Mouse (Mus musculus) midbrain, embryonic 14.5 days (tissue): ENCODE data around the gene Lcor. TPM values are rescaled to one million over a fixed set of nuclear protein-coding genes. Genes with fewer than 3 reads are reported as not detected.

Source experiments
- ATAC-seq: fragments of 200-750 bp; cut with Nextera tagmentation; 2 replicates; pipeline ENCODE4 v1.8.0; 2017; ENCODE audit warnings: moderate number of reproducible peaks, moderate library complexity; ENCODE audit not compliant: low FRiP score, low TSS enrichment
- DNase-seq: peaks from one replicate; pipeline ENCODE4 v3.0.0-alpha.2; 2015
- H3K27ac ChIP-seq: fragments of 300-500 bp; sonication (generic); replicated peaks from 2 replicates; pipeline ENCODE4 v1.5.1; 2014; ENCODE audit warnings: mild to moderate bottlenecking, low read depth, low read length, moderate library complexity
- H3K27me3 ChIP-seq: fragments of 300-500 bp; sonication (generic); 2 replicates; pipeline ENCODE4 v1.6.1; 2014; ENCODE audit warnings: low read length, control low read depth, mixed read lengths; ENCODE audit not compliant: control insufficient read depth, insufficient read depth
- H3K36me3 ChIP-seq: fragments of 300-500 bp; sonication (generic); 2 replicates; pipeline ENCODE4 v1.6.1; 2014; ENCODE audit warnings: low read length, control low read depth; ENCODE audit not compliant: control insufficient read depth, insufficient read depth
- H3K4me1 ChIP-seq: fragments of 300-500 bp; sonication (generic); 2 replicates; pipeline ENCODE4 v1.6.1; 2014; ENCODE audit warnings: mild to moderate bottlenecking, antibody characterized with exemption, low read length, control low read depth; ENCODE audit not compliant: control insufficient read depth, insufficient read depth
- H3K4me2 ChIP-seq: fragments of 300-500 bp; sonication (generic); 2 replicates; pipeline ENCODE4 v1.6.1; 2014; ENCODE audit warnings: mild to moderate bottlenecking, low read length, moderate library complexity
- H3K4me3 ChIP-seq: fragments of 300-500 bp; sonication (generic); replicated peaks from 2 replicates; pipeline ENCODE4 v1.5.1; 2014; ENCODE audit warnings: low read depth, low read length
- H3K9ac ChIP-seq: fragments of 300-500 bp; sonication (generic); replicated peaks from 2 replicates; pipeline ENCODE4 v1.6.1; 2014; ENCODE audit warnings: mild to moderate bottlenecking, low read length, moderate library complexity
- H3K9me3 ChIP-seq: fragments of 300-500 bp; sonication (generic); 2 replicates; pipeline ENCODE4 v1.6.1; 2016; ENCODE audit warnings: low read length, control low read depth, mixed read lengths; ENCODE audit not compliant: control insufficient read depth
- WGBS: fragments of 180-500 bp; shearing (Covaris S2); extraction: QIAGEN DNeasy Blood & Tissue Kit; methylation state at CpG from one replicate; pipeline ENCODE4 v1.1.7; 2014; 5-methylcytosine and 5-hydroxymethylcytosine counted together
- polyA plus RNA-seq: library from polyadenylated mRNA; unstranded; fragments of >200 nt; fragmentation: Nextera tagmentation; extraction: Ambion mirVana; gene quantifications from 2 replicates; pipeline ENCODE4 v1.2.1, GENCODE M21; 2014

Gene Lcor
- polyA plus RNA-seq, 1 experiment from 2014 or later: 24.3 TPM

GRCm38 (mm10) chr19:41445013-41445610 is 37.3 kb upstream of the Lcor start:
- Histone ChIP-seq H3K27ac (no peak overlapping the region), H3K9me3 (no peaks in the 10 kb centered on the region), H3K4me3 (no peak overlapping the region), H3K9ac (no peak overlapping the region), H3K36me3 (no peaks in the 10 kb centered on the region), H3K4me1 (0 out of 2 replicates have a peak, but pooled peaks cover 2% of the 10 kb centered on the region), H3K4me2 (no peak overlapping the region), H3K27me3 (peaks cover 4% of the 10 kb centered on the region; the same call in 1 of the 2 replicates)
- DNase-seq (no peak), ATAC-seq (no peak)
- 86% methylated on average over 10 of the region's 10 CpGs for WGBS

GRCm38 (mm10) chr19:41445723-41446122 is 36.7 kb upstream of the Lcor start:
- Histone ChIP-seq H3K9ac (no peak overlapping the region), H3K4me3 (no peak overlapping the region), H3K27me3 (peaks cover 4% of the 10 kb centered on the region; the same call in 1 of the 2 replicates), H3K27ac (no peak overlapping the region), H3K36me3 (no peaks in the 10 kb centered on the region), H3K9me3 (no peaks in the 10 kb centered on the region), H3K4me2 (no peak overlapping the region), H3K4me1 (0 out of 2 replicates have a peak, but pooled peaks cover 2% of the 10 kb centered on the region)
- WGBS: 81% methylated on average over 5 of the region's 5 CpGs
- DNase-seq: no peak
- ATAC-seq: no peak

DNA sequence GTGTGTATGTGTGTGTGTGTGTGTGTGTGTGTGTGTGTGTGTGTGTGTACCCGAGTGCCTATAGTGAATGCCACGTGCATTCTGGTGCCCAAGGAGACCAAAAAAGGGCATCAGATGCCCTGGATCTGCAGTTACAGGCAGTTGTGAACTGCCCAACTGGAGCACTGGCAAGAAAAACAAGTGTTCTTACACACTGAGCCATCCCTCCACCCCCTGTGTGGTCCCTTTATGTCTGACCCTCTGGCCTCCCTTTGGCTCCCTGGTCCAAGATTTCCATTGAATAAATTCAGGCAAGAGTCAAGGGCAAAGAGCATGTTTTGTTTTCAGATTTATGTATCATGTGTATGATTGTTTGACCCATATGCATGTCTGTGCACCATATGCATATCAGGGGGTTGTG is 35.3 kb upstream of the Lcor start:
- no peaks in the 10 kb centered on the region for H3K36me3 ChIP-seq

GRCm38 (mm10) chr19:41447760-41448159 is 34.7 kb upstream of the Lcor start:
- 79% methylated on average over 2 of the region's 2 CpGs for WGBS
- ATAC-seq (no peak), DNase-seq (no peak)
- Histone ChIP-seq H3K9ac (no peak overlapping the region), H3K4me3 (no peak overlapping the region), H3K9me3 (no peaks in the 10 kb centered on the region), H3K4me1 (no peaks in the 10 kb centered on the region), H3K4me2 (no peak overlapping the region), H3K36me3 (no peaks in the 10 kb centered on the region), H3K27ac (no peak overlapping the region), H3K27me3 (no peaks in the 10 kb centered on the region)

More for the DNA sequence above, 35.3 kb upstream of the Lcor start:
- H3K27me3 ChIP-seq: no peaks in the 10 kb centered on the region
- H3K27ac ChIP-seq: no peak overlapping the region
- 0 out of 2 replicates have a peak, but pooled peaks cover under 1% of the 10 kb centered on the region for H3K4me1 ChIP-seq
- no peak overlapping the region for H3K4me2 ChIP-seq
- DNase-seq (no peak), ATAC-seq (no peak)
- H3K9ac ChIP-seq: no peak overlapping the region
- no peak overlapping the region for H3K4me3 ChIP-seq
- WGBS: 87% methylated on average over 2 of the region's 2 CpGs
- no peaks in the 10 kb centered on the region for H3K9me3 ChIP-seq

DNA sequence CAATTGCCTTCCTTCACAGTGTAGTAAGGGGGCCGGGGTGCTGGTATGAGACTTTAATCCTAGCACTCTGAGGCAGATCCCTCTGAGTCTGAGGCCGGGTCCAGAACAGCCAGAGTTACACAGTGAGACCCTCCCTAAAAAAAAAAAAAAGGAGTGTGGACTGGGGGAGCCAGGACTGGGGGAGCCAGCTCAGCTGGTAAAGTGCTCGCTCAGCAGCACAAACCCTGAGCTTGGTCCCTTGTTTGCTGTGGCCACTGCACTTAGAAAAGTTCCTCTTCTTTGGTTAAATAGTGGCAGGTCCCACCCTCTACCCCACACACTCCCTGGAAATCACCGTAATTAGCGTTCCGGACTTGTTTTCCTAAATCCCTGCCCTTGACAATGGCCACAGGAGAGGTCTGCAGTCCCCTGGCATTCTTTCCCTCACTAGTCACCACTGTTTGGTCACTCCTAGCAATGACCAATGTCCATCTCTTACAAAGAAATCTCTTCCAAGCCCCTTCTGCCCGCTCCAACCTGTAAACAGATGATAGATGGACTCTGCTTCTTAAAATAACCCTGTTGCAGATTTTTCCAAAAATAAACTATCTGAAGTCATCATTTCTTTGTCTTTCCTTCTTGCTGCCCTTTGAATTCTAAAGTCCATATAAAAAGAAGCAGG is 32.9 kb upstream of the Lcor start:
- no peak overlapping the region for H3K4me3 ChIP-seq
- 68% methylated on average over 7 of the region's 7 CpGs for WGBS
- H3K4me2 ChIP-seq: no peak overlapping the region
- no peaks in the 10 kb centered on the region for H3K9me3 ChIP-seq
- H3K4me1 ChIP-seq: no peaks in the 10 kb centered on the region
- H3K27me3 ChIP-seq: no peaks in the 10 kb centered on the region
- ATAC-seq (no peak), DNase-seq (no peak)
- no peak overlapping the region for H3K27ac ChIP-seq
- no peak overlapping the region for H3K9ac ChIP-seq
- no peaks in the 10 kb centered on the region for H3K36me3 ChIP-seq

GRCm38 (mm10) chr19:41452166-41452565 is 30.3 kb upstream of the Lcor start:
- DNase-seq (no peak), ATAC-seq (no peak)
- Histone ChIP-seq H3K4me1 (no peaks in the 10 kb centered on the region), H3K27ac (no peak overlapping the region), H3K9ac (no peak overlapping the region), H3K4me2 (no peak overlapping the region), H3K36me3 (no peaks in the 10 kb centered on the region), H3K9me3 (no peaks in the 10 kb centered on the region), H3K4me3 (no peak overlapping the region), H3K27me3 (no peaks in the 10 kb centered on the region)
- 29% methylated on average over 3 of the region's 3 CpGs for WGBS

GRCm38 (mm10) chr19:41454601-41455000 is 27.8 kb upstream of the Lcor start:
- WGBS: 80% methylated on average over 6 of the region's 7 CpGs
- H3K9ac ChIP-seq: no peak overlapping the region
- H3K4me1 ChIP-seq: no peaks in the 10 kb centered on the region
- H3K4me2 ChIP-seq: no peak overlapping the region
- ATAC-seq: no peak
- no peaks in the 10 kb centered on the region for H3K27me3 ChIP-seq
- H3K9me3 ChIP-seq: no peaks in the 10 kb centered on the region
- H3K4me3 ChIP-seq: no peak overlapping the region
- no peak overlapping the region for H3K27ac ChIP-seq
- H3K36me3 ChIP-seq: no peaks in the 10 kb centered on the region
- no peak for DNase-seq

DNA sequence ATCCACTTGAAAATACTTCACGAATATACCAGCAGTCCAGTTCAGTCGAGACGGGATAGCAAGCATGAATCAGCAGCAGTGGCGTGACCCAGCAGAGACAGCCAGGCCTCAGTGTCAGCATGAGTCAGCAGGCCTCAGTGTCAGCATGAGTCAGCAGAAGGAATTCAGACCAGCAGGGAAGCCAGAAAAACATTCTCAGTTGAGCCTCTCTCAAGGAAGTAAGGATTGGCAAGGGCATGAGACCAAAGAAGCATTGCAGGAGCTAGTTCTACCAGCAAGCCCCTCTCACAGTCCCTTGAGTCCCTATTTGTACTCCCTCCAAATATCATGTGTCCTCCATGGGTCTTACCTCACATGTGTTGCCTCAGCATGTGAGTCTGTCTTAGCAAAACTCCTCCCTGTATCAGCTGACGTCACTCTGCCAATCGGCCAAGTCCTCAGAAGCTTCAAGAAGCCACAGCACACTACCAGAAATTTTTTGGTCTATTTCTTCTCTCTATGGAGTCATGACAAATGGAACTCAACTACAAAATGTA is 27.3 kb upstream of the Lcor start:
- Histone ChIP-seq H3K9me3 (no peaks in the 10 kb centered on the region), H3K27ac (no peak overlapping the region), H3K4me3 (no peak overlapping the region), H3K4me2 (no peak overlapping the region), H3K36me3 (no peaks in the 10 kb centered on the region), H3K4me1 (no peaks in the 10 kb centered on the region), H3K27me3 (no peaks in the 10 kb centered on the region), H3K9ac (no peak overlapping the region)
- DNase-seq (no peak), ATAC-seq (no peak)
- WGBS: 83% methylated on average over 6 of the region's 6 CpGs

DNA sequence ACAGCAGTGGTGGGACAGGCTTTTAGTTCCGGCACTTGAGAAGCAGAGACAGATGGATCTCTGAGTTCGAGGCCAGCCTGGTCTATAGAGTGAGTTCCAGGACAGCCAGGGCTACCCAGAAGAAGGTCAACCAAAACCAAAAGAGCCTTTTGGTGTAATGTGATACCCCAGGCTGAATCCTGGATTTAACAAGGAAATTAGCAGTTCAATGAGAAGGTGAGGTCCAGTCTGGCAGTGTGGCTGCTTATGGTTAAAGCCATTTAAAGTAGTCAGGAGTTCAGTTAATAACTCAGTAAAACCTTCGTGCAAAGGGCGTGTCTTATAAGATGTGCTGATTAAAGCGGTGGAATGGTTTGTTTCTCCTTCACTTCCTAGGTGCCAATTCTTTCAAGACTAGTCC is 25.3 kb upstream of the Lcor start:
- Histone ChIP-seq H3K9ac (no peak overlapping the region), H3K27ac (no peak overlapping the region), H3K4me2 (no peak overlapping the region), H3K27me3 (no peaks in the 10 kb centered on the region), H3K4me1 (no peaks in the 10 kb centered on the region), H3K4me3 (no peak overlapping the region), H3K36me3 (no peaks in the 10 kb centered on the region), H3K9me3 (no peaks in the 10 kb centered on the region)
- ATAC-seq (no peak), DNase-seq (no peak)
- WGBS: 87% methylated on average over 5 of the region's 5 CpGs
